Mouse (Mus musculus) bone marrow macrophage, adult 2 months (primary cell): Measurements from ENCODE around the gene Fbxw9.

Experiments
- CTCF ChIP-seq: IDR thresholded peaks from 2 replicates; pipeline ENCODE4 v1.5.1; 2012; ENCODE audit warnings: low read depth, mild to moderate bottlenecking, low read length, moderate library complexity
- POLR2A ChIP-seq: IDR thresholded peaks from 2 replicates; pipeline ENCODE4 v1.6.1; 2012; ENCODE audit warnings: mild to moderate bottlenecking, low read depth, low read length, borderline replicate concordance

DNA sequence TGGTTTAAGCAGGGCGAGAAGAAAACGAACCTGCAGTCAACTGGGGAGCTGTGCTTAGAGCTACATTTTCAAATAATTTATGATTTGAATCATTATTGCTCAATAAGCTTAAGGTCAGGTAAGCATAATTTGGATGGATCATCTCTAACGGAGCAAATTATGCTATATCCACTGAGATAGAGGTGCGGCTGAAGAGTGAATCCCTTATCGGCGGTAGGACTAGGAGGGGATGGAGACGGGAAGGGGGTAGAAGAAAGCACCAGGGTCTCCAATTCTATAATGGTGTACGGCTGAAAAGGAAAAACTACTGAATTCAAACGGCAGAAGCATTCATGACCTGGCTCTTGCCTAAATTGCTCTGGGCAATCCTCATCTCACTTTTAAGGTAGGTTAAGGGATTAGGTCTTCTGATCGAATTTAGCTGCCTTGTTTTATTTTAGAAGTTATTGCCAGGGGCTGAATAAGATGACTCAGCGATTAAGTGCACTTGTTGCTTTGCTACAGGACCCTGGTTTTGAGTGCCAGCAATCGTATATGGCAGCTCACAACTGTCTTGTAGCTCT is 24.6 kb upstream of the Fbxw9 start:
- TF ChIP-seq POLR2A, result no peak
- TF ChIP-seq CTCF, result no peak
